Mouse (Mus musculus): ENCODE measurements around the gene Hist1h3d.

DNA sequence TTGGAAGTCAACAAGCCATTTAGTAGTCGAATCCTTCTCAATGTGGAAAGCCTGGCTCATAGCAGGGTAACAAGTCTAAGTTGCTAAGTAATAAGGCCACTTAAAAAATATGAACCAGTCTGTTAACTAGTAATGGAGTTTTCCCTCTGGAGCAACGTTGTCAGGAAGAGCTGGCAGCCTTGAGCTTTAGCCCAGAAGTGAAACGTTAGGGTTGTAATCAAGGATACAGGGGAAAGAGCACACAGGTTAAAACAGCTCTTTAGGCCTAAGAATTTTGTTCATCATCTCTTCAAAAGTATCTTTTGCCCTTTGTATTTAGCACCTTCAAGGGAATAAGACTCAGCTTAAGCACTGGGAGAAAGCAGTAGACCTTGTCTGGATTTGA is 24.8 kb upstream of the Hist1h3d start:
- TF ChIP-seq CTCF (IDR thresholded peaks at IDR 0.05; ENCODE audit: borderline replicate concordance, extremely low read depth, insufficient read depth, insufficient read length): no peak
- no peak for TF ChIP-seq POLR2A (IDR thresholded peaks at IDR 0.05; ENCODE audit: borderline replicate concordance, extremely low read depth, insufficient read depth, insufficient read length, poor library complexity, severe bottlenecking)

Data from brain, embryonic 14.5 days (tissue).